Mouse (Mus musculus) myocyte (in vitro differentiated cells): ENCODE measurements around the gene Xylt1.

ENCODE experiments used
- MAX ChIP-seq: IDR thresholded peaks from one replicate; pipeline ENCODE4 v1.6.1; 2011; ENCODE audit warnings: low read depth, mild to moderate bottlenecking, control low read depth
- POLR2A ChIP-seq: IDR thresholded peaks from one replicate; pipeline ENCODE4 v1.6.1; 2011; ENCODE audit warnings: low read depth, mild to moderate bottlenecking, control low read depth, moderate library complexity; ENCODE audit not compliant: insufficient read length
- POLR2AphosphoS2 ChIP-seq: IDR thresholded peaks from one replicate; pipeline ENCODE4 v1.6.1; 2011; ENCODE audit warnings: low read depth, control low read depth; ENCODE audit not compliant: insufficient read length
- TCF12 ChIP-seq: IDR thresholded peaks from one replicate; pipeline ENCODE4 v1.6.1; 2011; ENCODE audit warnings: mild to moderate bottlenecking, control low read depth; ENCODE audit not compliant: poor library complexity, insufficient read depth, severe bottlenecking
- USF1 ChIP-seq: IDR thresholded peaks from one replicate; pipeline ENCODE4 v1.6.1; 2011; ENCODE audit warnings: low read depth, mild to moderate bottlenecking, control low read depth, moderate library complexity

GRCm38 (mm10) chr7:117587234-117587929, 206.6 kb downstream of the Xylt1 start:
- TF ChIP-seq POLR2A = no peak
- no peak for TF ChIP-seq USF1
- no peak for TF ChIP-seq MAX
- no peak for TF ChIP-seq TCF12
- no peak for TF ChIP-seq POLR2AphosphoS2
